ENCODE assay signal across 8 mouse cellular contexts in genomic region chr2:39004372-39004771, GRCm38 (mm10). TPM values are rescaled to one million over a fixed set of nuclear protein-coding genes. Genes with fewer than 3 reads are reported as not detected.
A peak's percentile ranks its signal among the peaks of the same experiment; 100 is the strongest.
DNase-seq lines count a peak whose midpoint lies in the region; ATAC-seq and TF ChIP-seq lines count a peak whose summit lies in the region.

No protein-coding gene starts in this region.

- peak overlapping the region; percentile 81 for H3K27ac ChIP-seq in heart, embryonic 12.5 days (ENCODE audit: poor library complexity, severe bottlenecking)
- H3K27ac ChIP-seq in embryonic fibroblast, embryonic 13.5 days (ENCODE audit: insufficient read depth, low read length), result no peak overlapping the region; the same call in 1 of the 2 replicates
- peak overlapping the region; percentile 90 for H3K27ac ChIP-seq in kidney, embryonic 16.5 days (ENCODE audit: low read length)
- H3K27ac ChIP-seq in midbrain, embryonic 15.5 days, result peak overlapping the region; percentile 89

- peak overlapping the region; percentile 94 for H3K9ac ChIP-seq in heart, embryonic 12.5 days
- H3K9ac ChIP-seq in kidney, embryonic 16.5 days (replicated peaks; ENCODE audit: low read length), result peak overlapping the region; percentile 93
- peak overlapping the region; percentile 88 for H3K9ac ChIP-seq in midbrain, embryonic 15.5 days

- no peaks in the 10 kb centered on the region for H3K9me3 ChIP-seq in heart, embryonic 12.5 days (replicated peaks)
- no peaks in the 10 kb centered on the region for H3K9me3 ChIP-seq in G1E (replicated peaks)
- no peaks in the 10 kb centered on the region for H3K9me3 ChIP-seq in kidney, embryonic 16.5 days (ENCODE audit: low read length)
- H3K9me3 ChIP-seq in midbrain, embryonic 15.5 days, result no peaks in the 10 kb centered on the region

- no peak for TF ChIP-seq CTCF in G1E (IDR thresholded peaks at IDR 0.05; ENCODE audit: low read depth, low read length)
- no peak for TF ChIP-seq CTCF in embryonic fibroblast, embryonic 13.5 days (IDR thresholded peaks at IDR 0.05; ENCODE audit: borderline replicate concordance, insufficient read depth, low read length)

- H3K4me2 ChIP-seq in heart, embryonic 12.5 days, result peak overlapping the region; percentile 91
- peak overlapping the region; percentile 96 for H3K4me2 ChIP-seq in kidney, embryonic 16.5 days (replicated peaks; ENCODE audit: low read depth, low read length)
- H3K4me2 ChIP-seq in midbrain, embryonic 15.5 days, result peak overlapping the region; percentile 89

- whole genome bisulfite sequencing in heart, embryonic 12.5 days, result 0% methylated on average over 11 of the region's 11 CpGs
- WGBS in kidney, embryonic 16.5 days, result 0% methylated on average over 11 of the region's 11 CpGs
- 0% methylated on average over 11 of the region's 11 CpGs for WGBS in midbrain, embryonic 15.5 days

- 0 out of 2 replicates have a peak, but pooled peaks have one; percentile 23 for TF ChIP-seq POLR2A in embryonic fibroblast, embryonic 13.5 days (IDR thresholded peaks at IDR 0.05; ENCODE audit: low read depth, low read length)

- ATAC-seq in heart, embryonic 12.5 days (ENCODE audit: insufficient number of reproducible peaks, low FRiP score), result no peak
- ATAC-seq in G1E (ENCODE audit: extremely low read depth, insufficient number of reproducible peaks, low FRiP score, poor library complexity, severe bottlenecking), result no peak
- peak; percentile 4; the same call in 1 of the 2 replicates for ATAC-seq in kidney, embryonic 16.5 days (ENCODE audit: low FRiP score, low TSS enrichment)
- ATAC-seq in midbrain, embryonic 15.5 days (replicated peaks), result peak; percentile 2; the same call in 1 of the 2 replicates

- H3K4me3 ChIP-seq in heart, embryonic 12.5 days, result peak overlapping the region; percentile 78
- H3K4me3 ChIP-seq in G1E (ENCODE audit: low read depth, low read length), result peak overlapping the region; percentile 92
- H3K4me3 ChIP-seq in embryonic fibroblast, embryonic 13.5 days (ENCODE audit: insufficient read depth, low read length), result peak overlapping the region; percentile 63
- H3K4me3 ChIP-seq in kidney, embryonic 16.5 days (ENCODE audit: low read length), result peak overlapping the region; percentile 90
- H3K4me3 ChIP-seq in midbrain, embryonic 15.5 days, result peak overlapping the region; percentile 86

- peaks cover 46% of the 10 kb centered on the region for H3K4me1 ChIP-seq in heart, embryonic 12.5 days (replicated peaks)
- H3K4me1 ChIP-seq in G1E (ENCODE audit: insufficient read depth, low read depth, low read length), result peaks cover 67% of the 10 kb centered on the region
- peaks cover 7% of the 10 kb centered on the region; the same call in 1 of the 2 replicates for H3K4me1 ChIP-seq in embryonic fibroblast, embryonic 13.5 days (ENCODE audit: control insufficient read depth, insufficient read depth, low read length)
- peaks cover 40% of the 10 kb centered on the region for H3K4me1 ChIP-seq in kidney, embryonic 16.5 days (ENCODE audit: insufficient read depth, low read length)
- H3K4me1 ChIP-seq in midbrain, embryonic 15.5 days, result peaks cover 48% of the 10 kb centered on the region

- peaks cover 44% of the 10 kb centered on the region for H3K36me3 ChIP-seq in heart, embryonic 12.5 days
- H3K36me3 ChIP-seq in G1E (replicated peaks), result peaks cover 55% of the 10 kb centered on the region
- H3K36me3 ChIP-seq in kidney, embryonic 16.5 days (ENCODE audit: insufficient read depth, low read length), result peaks cover 41% of the 10 kb centered on the region
- H3K36me3 ChIP-seq in midbrain, embryonic 15.5 days (replicated peaks), result peaks cover 29% of the 10 kb centered on the region

- no peak for DNase-seq in heart, postnatal 25 days (ENCODE audit: low spot score)
- DNase-seq in G1E (ENCODE audit: low spot score), result peak; percentile 20
- DNase-seq in urinary bladder, adult 18-20 months (ENCODE audit: low spot score in 2 of 2), result no peak
- DNase-seq in urinary bladder, postnatal 25 days (ENCODE audit: low spot score), result no peak

- intact Hi-C loops in heart, postnatal 25 days (cut with DNase I), result loop anchor here (10.0 kb wide), 1 partner anchor 360 kb away; the partner anchor contains the start of gene Psmb7

- no peaks in the 10 kb centered on the region for H3K27me3 ChIP-seq in heart, embryonic 12.5 days (replicated peaks)
- H3K27me3 ChIP-seq in G1E (ENCODE audit: insufficient read depth, low read length), result no peaks in the 10 kb centered on the region
- no peaks in the 10 kb centered on the region for H3K27me3 ChIP-seq in kidney, embryonic 16.5 days (ENCODE audit: insufficient read depth, low read length)
- H3K27me3 ChIP-seq in midbrain, embryonic 15.5 days (replicated peaks), result no peaks in the 10 kb centered on the region

RNA-seq across cellular contexts. Expression of gene Arpc5l, which starts 0.8 kb away (rescaled TPM):
- 81.7 and 82.3 TPM in 2 replicates for polyA plus RNA-seq in heart, embryonic 12.5 days (2016; fragmentation: Nextera tagmentation; extraction: Ambion mirVana)
- total RNA-seq in heart, postnatal 25 days (2021), result 10 to 100 TPM; 81.8 to 87.5 TPM
- 33.3 and 34.3 TPM in 2 replicates for total RNA-seq in G1E (2014; fragmentation: Nextera tagmentation)
- total RNA-seq in G1E (2017), result 62.4 and 71.6 TPM in 2 replicates
- polyA plus RNA-seq in G1E (2012), result 59.8 and 85.1 TPM in 2 replicates
- polyA plus RNA-seq in embryonic fibroblast, embryonic 13.5 days (2011; ENCODE audit: insufficient read length, low read depth, missing spikeins), result 54.6 and 64.3 TPM in 2 replicates
- 114 and 119 TPM in 2 replicates for polyA plus RNA-seq in kidney, embryonic 16.5 days (2015; fragmentation: Nextera tagmentation; extraction: Ambion mirVana)
- 129 and 136 TPM in 2 replicates for polyA plus RNA-seq in midbrain, embryonic 15.5 days (2015; fragmentation: Nextera tagmentation; extraction: Ambion mirVana)

RNA-seq across cellular contexts. Expression of gene Rpl35, which starts 1.1 kb away (rescaled TPM):
- polyA plus RNA-seq in heart, embryonic 12.5 days (2016; fragmentation: Nextera tagmentation; extraction: Ambion mirVana), result 733 and 779 TPM in 2 replicates
- 100 to 1,000 TPM; 298 to 299 TPM for total RNA-seq in heart, postnatal 25 days (2021)
- total RNA-seq in G1E (2014; fragmentation: Nextera tagmentation) (628 and 641 TPM in 2 replicates), G1E (2017) (1,378 and 1,941 TPM in 2 replicates)
- polyA plus RNA-seq in G1E (2012), result 315 and 358 TPM in 2 replicates
- polyA plus RNA-seq in embryonic fibroblast, embryonic 13.5 days (2011; ENCODE audit: insufficient read length, low read depth, missing spikeins), result 266 and 282 TPM in 2 replicates
- 768 and 780 TPM in 2 replicates for polyA plus RNA-seq in kidney, embryonic 16.5 days (2015; fragmentation: Nextera tagmentation; extraction: Ambion mirVana)
- polyA plus RNA-seq in midbrain, embryonic 15.5 days (2015; fragmentation: Nextera tagmentation; extraction: Ambion mirVana), result 523 and 527 TPM in 2 replicates

RNA-seq across cellular contexts. Expression of gene Wdr38, which starts 7.1 kb away (rescaled TPM):
- 0.91 and 1.0 TPM in 2 replicates for polyA plus RNA-seq in heart, embryonic 12.5 days (2016; fragmentation: Nextera tagmentation; extraction: Ambion mirVana)
- total RNA-seq in heart, postnatal 25 days (2021), result under 1 TPM; 0.08 TPM
- total RNA-seq in G1E (2014; fragmentation: Nextera tagmentation), result 1.6 and 1.9 TPM in 2 replicates
- total RNA-seq in G1E (2017), result 1.8 and 2.3 TPM in 2 replicates
- 0.25 and 0.34 TPM in 2 replicates for polyA plus RNA-seq in G1E (2012)
- polyA plus RNA-seq in embryonic fibroblast, embryonic 13.5 days (2011; ENCODE audit: insufficient read length, low read depth, missing spikeins), result 0.26 and 0.67 TPM in 2 replicates
- polyA plus RNA-seq in kidney, embryonic 16.5 days (2015; fragmentation: Nextera tagmentation; extraction: Ambion mirVana), result 1.2 and 1.7 TPM in 2 replicates
- 1.8 and 1.9 TPM in 2 replicates for polyA plus RNA-seq in midbrain, embryonic 15.5 days (2015; fragmentation: Nextera tagmentation; extraction: Ambion mirVana)

Comparison
In these comparisons a context has a peak if more than half of its experiments do, and no peak if none do; other contexts are left out.
1. ATAC-seq: peak in kidney, embryonic 16.5 days (single experiment) and midbrain, embryonic 15.5 days (single experiment); none in heart, embryonic 12.5 days (single experiment) and G1E (single experiment).
2. Peak in every context shown above with its lines, with median percentiles within 50 percentile points of each other: H3K4me2 ChIP-seq, H3K4me3 ChIP-seq and H3K9ac ChIP-seq.